11 mouse cellular contexts compared by ENCODE assay signal in the genomic region with DNA sequence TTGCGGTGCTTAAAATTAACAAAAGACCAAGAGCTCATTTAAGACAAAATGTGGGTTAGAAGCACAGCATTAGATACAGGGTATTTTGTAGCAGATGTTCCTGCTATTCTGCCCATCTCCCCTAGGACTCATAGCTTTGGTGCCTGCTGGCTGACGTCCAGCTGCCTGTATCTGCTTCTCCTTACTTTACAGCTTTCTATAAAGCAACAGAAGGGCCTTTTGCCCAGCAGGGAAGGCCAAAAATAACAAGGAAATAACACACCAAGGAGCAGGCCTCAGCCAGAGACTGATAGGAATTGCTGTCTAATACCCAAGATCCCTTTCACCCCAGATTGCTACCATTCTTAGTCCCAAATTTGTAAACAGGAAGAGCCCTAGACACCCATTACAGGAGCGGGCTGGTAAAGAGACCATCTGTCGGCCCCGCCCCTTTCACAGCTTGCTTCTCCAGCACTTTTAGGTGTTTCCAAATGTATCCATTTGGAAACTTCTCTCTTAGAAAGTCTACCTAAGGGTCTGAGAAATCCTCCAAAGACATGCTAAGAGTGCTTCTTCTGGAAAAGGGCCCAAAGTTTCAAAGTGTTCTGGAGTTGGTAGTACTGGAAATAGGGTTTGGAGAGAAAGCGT.
A peak's percentile ranks its signal among the peaks of the same experiment; 100 is the strongest.
DNase-seq lines count a peak whose midpoint lies in the region; ATAC-seq lines count a peak whose summit lies in the region.
"Had no signal": no experiment of that assay in that cellular context is flagged by ENCODE, and none has a peak within 500 bp of the region (broad histone marks: within the 10 kb centered on the region; RNA-seq: fewer than 3 reads in every experiment).

No protein-coding gene starts in this region.

- peak; percentile 12 for DNase-seq in adrenal gland, postnatal 10 days
- DNase-seq in adrenal gland, postnatal 36 days: no peak
- DNase-seq in kidney, postnatal 10 days: peak; percentile 35
- DNase-seq in kidney, adult 11 months: no peak
- peak; percentile 73 for DNase-seq in 3T3-L1 (ENCODE audit: low read depth, low spot score)
- DNase-seq in liver, embryonic 11.5 days (ENCODE audit: low spot score): no peak
- DNase-seq in urinary bladder, postnatal 10 days (ENCODE audit: low spot score): no peak
- DNase-seq: embryo, embryonic 11 days; heart, adult 11 months had no signal

- peaks cover 19% of the 10 kb centered on the region for H3K4me1 ChIP-seq in hindbrain, embryonic 16.5 days (ENCODE audit: control insufficient read depth, insufficient read depth, low read depth, low read length)
- no peaks in the 10 kb centered on the region for H3K4me1 ChIP-seq in liver, embryonic 11.5 days (replicated peaks; ENCODE audit: control insufficient read depth, insufficient read depth, low read length)
- H3K4me1 ChIP-seq: megakaryocyte, embryonic 14.5 days had no signal

- H3K4me3 ChIP-seq in hindbrain, embryonic 16.5 days (ENCODE audit: low read length): no peak overlapping the region
- no peak overlapping the region for H3K4me3 ChIP-seq in liver, embryonic 11.5 days (ENCODE audit: low read depth, low read length)
- H3K4me3 ChIP-seq: megakaryocyte, embryonic 14.5 days had no signal

- WGBS in hindbrain, embryonic 16.5 days: 71% methylated on average over 6 of the region's 6 CpGs
- 81% methylated on average over 6 of the region's 6 CpGs for WGBS in liver, embryonic 11.5 days

- no peak overlapping the region; the same call in 1 of the 2 replicates for H3K27ac ChIP-seq in hindbrain, embryonic 16.5 days (ENCODE audit: low read depth, low read length)
- H3K27ac ChIP-seq in liver, embryonic 11.5 days (ENCODE audit: low read depth, low read length): no peak overlapping the region

- H3K9me3 ChIP-seq in hindbrain, embryonic 16.5 days (ENCODE audit: control insufficient read depth, low read length): no peaks in the 10 kb centered on the region
- H3K9me3 ChIP-seq in liver, embryonic 11.5 days (ENCODE audit: control insufficient read depth, low read length): no peaks in the 10 kb centered on the region
- H3K9me3 ChIP-seq: megakaryocyte, embryonic 14.5 days had no signal

- no peak overlapping the region for H3K4me2 ChIP-seq in hindbrain, embryonic 16.5 days (ENCODE audit: low read length)
- no peak overlapping the region for H3K4me2 ChIP-seq in liver, embryonic 11.5 days

- peak; percentile 46; the same call in 1 of the 2 replicates for ATAC-seq in hindbrain, embryonic 16.5 days
- ATAC-seq in liver, embryonic 11.5 days (replicated peaks; ENCODE audit: low FRiP score): no peak

- no peaks in the 10 kb centered on the region for H3K36me3 ChIP-seq in hindbrain, embryonic 16.5 days (ENCODE audit: control insufficient read depth, insufficient read depth, low read length)
- no peaks in the 10 kb centered on the region for H3K36me3 ChIP-seq in liver, embryonic 11.5 days (ENCODE audit: control insufficient read depth, insufficient read depth, low read length)

- no peaks in the 10 kb centered on the region for H3K27me3 ChIP-seq in hindbrain, embryonic 16.5 days (replicated peaks; ENCODE audit: control insufficient read depth, insufficient read depth, low read length)
- no peaks in the 10 kb centered on the region for H3K27me3 ChIP-seq in liver, embryonic 11.5 days (replicated peaks; ENCODE audit: control insufficient read depth, insufficient read depth, low read length)
- H3K27me3 ChIP-seq: megakaryocyte, embryonic 14.5 days had no signal

- H3K9ac ChIP-seq in hindbrain, embryonic 16.5 days (ENCODE audit: low read depth, low read length): no peak overlapping the region
- H3K9ac ChIP-seq in liver, embryonic 11.5 days (ENCODE audit: low read depth, low read length): no peak overlapping the region

Comparison
In these comparisons a context has a peak if more than half of its experiments do, and no peak if none do; other contexts are left out.
1. DNase-seq: peak in adrenal gland, postnatal 10 days (single experiment), kidney, postnatal 10 days (single experiment) and 3T3-L1 (single experiment); none in adrenal gland, postnatal 36 days (0 of 2), kidney, adult 11 months (single experiment), liver, embryonic 11.5 days (single experiment) and urinary bladder, postnatal 10 days (single experiment).